Mouse (Mus musculus) liver, adult (tissue): ENCODE results near the gene Ptprm.
A peak's percentile ranks its signal among the peaks of the same experiment; 100 is the strongest.

Source experiments
- GATA4 ChIP-seq: IDR thresholded peaks from 2 replicates; pipeline ENCODE4 v1.6.1; 2014; ENCODE audit warnings: mild to moderate bottlenecking, low read length; ENCODE audit not compliant: insufficient replicate concordance

Ptprm gene

GRCm38 (mm10) chr17:67171353-67171752, 182.9 kb downstream of the Ptprm start:
- no peak for TF ChIP-seq GATA4

GRCm38 (mm10) chr17:67170696-67171095, 183.6 kb downstream of the Ptprm start:
- TF ChIP-seq GATA4, result peak; percentile 39; the same call in 1 of the 2 replicates

- no peak for TF ChIP-seq GATA4
Observed at GRCm38 (mm10) chr17:67165876-67166275, 188.4 kb downstream of the Ptprm start.

DNA sequence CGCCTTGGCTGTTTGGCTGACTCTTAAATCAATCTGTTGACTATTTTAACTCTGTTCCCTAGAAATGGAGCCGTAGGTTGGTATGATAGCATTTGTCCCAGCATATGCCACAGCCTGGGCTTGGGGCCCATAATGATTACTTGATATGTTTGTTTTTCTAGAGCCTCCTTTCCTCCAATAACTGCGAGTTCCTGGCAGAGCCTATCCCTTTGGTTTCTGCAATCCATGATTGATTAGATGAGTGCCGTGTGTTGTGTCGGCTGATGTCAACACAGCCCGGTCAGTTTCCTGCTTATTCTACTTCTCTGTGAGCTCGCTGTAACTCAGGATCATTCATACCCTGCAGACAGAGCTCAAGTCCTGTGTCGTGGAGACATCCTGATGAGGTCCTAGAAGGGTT, 194.6 kb downstream of the Ptprm start:
- TF ChIP-seq GATA4, result no peak; the same call in 1 of the 2 replicates

- no peak for TF ChIP-seq GATA4
Observed at GRCm38 (mm10) chr17:67157089-67157752, 197.0 kb downstream of the Ptprm start.

- no peak for TF ChIP-seq GATA4
Observed at GRCm38 (mm10) chr17:67152218-67152617, 202.0 kb downstream of the Ptprm start.

- TF ChIP-seq GATA4, result no peak
Observed at GRCm38 (mm10) chr17:67150441-67150840, 203.8 kb downstream of the Ptprm start.

DNA sequence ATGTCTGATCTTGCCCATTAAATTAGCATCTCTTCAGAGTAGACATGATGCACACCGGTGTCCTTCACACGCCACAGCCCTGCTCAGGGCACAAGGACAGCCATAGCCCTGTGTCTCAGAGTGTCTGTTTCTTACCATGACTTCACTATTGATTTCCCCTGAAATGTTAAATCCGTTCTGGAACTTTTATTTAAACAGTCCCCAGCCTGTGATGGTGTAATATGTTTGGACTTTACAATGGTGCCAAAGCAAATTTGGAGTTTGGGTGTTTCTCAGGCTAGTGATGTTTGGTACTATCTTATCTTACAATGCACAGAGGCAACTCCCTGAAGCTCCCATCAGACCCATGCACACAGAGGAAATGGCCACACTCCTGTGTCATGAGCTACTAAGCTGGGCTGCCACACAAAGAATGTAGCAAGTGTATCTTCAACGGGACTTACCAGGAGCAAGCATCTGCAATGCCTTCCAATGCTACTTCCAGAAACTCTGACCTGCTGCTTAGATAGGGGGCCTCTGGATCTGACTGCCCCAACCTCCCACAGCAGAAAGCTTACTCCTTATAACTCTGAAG, 212.0 kb downstream of the Ptprm start:
- TF ChIP-seq GATA4, result no peak

- TF ChIP-seq GATA4, result no peak
Observed at GRCm38 (mm10) chr17:67140502-67140901, 213.8 kb downstream of the Ptprm start.

DNA sequence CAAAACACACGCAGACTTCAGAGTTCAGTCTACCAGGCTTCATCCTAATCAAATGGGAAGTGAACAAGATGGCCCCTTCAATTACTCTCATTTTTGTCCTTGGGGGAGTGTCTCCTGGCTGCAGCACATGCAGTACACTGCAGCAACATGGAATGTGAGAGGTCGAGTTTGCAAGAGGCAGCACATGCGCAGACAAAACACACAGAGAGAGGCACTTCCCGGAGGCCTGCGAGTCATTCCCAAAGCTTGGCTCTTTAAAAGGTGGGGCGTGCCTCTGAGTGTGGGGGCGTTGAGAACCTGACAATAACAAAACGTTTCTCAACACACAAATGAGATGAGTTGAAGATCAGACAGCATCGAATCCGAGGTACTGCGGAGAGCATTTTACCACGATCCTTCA, 215.3 kb downstream of the Ptprm start:
- no peak for TF ChIP-seq GATA4

DNA sequence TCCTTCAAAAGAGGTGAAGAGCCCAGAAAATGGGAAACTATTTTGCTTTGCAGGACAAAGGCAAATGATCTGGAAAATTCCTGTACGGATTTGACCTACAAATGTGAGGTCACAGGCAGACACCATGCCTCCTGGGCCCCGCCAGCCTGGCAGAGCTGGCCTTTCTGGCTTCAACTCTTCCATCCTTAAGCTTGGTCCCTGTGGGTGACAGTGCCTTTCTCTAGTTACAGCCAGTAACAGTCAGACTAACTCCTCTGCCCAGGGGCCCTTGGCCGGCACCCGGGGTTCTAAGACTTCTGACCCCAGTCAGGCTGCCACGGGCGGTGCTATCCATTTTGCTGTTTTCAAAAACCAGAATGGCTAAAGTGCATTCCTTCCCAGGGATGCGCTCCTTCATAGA, 217.4 kb downstream of the Ptprm start:
- TF ChIP-seq GATA4, result no peak

- TF ChIP-seq GATA4, result no peak
Observed at GRCm38 (mm10) chr17:67136421-67136820, 217.8 kb downstream of the Ptprm start.

DNA sequence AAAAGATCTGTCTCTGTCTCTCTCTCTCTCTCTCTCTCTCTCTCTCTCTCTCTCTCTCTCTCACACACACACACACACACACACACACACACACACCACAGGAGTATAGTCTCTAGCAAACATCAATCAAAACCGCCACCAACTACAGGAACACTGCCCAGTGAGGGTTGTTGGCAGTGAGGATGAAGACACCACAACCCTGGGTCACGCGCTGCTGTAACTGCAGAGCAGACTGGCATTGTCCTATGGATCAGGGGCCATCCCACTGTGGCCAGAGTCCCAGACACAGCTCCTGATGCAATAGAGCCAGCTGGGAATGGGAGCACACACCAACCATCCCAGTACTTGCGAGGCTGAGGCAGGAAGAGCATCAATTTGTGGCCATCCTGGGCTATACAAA, 220.0 kb downstream of the Ptprm start:
- TF ChIP-seq GATA4, result no peak

DNA sequence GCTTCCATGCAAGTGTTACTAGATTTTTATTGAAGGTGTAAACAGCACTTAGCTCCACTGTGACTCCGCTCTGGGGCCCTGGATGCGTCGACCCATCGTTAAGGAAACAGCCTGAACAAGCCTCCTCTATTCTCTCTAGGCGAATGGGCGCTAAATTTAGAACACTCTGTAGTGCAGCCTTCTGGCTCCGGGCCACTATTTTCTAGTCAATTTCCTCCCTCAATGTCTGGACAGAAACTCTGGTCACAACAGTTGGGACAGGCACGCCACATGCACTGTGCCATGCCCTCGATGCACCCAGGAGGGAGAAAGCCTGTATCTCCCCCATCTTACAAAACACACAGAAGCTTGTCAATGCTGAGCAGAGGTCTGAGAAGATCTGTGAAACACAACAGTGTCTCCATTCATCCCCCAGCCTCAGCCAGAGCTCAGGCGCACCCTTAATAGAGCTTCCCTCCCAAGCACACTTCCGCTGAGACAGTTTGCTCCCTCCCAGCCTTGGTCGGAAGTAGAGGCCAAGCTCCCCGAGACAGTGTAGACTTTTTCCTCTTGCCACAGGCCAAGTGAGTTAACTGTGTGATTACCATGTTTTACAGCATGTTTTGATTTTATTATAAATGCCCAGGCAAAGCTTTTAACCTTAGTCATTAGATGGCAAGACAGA, 220.7 kb downstream of the Ptprm start:
- peak; percentile 38; the same call in 1 of the 2 replicates for TF ChIP-seq GATA4

GRCm38 (mm10) chr17:67133026-67133425, 221.2 kb downstream of the Ptprm start:
- no peak for TF ChIP-seq GATA4

- TF ChIP-seq GATA4, result no peak
Observed at GRCm38 (mm10) chr17:67127530-67127929, 226.7 kb downstream of the Ptprm start.
